Mouse (Mus musculus) layer of hippocampus, adult 8-10 months (tissue): ENCODE results near the gene Gm21981. TPM values are rescaled to one million over a fixed set of nuclear protein-coding genes. Genes with fewer than 3 reads are reported as not detected.
"Not testable (repeated sequence)": the region's sequence is repeated elsewhere in the genome, so short reads cannot be mapped to it uniquely, and the experiment has no call there.

ENCODE experiments used
- DNase-seq, 2 experiments: peaks; one replicate each; pipeline ENCODE4 v3.0.0; 2022; ENCODE audit warnings: low spot score in 2 of 2
- total RNA-seq, 4 experiments: library from RNA; stranded (reverse); gene quantifications; 2 replicates each; pipeline ENCODE4 v1.2.4; 2022

Gm21981 gene
- total RNA-seq, 4 experiments from 2014 or later: 3.3 to 4.3 (median 3.6) TPM

- no peak for DNase-seq
These were observed 25.1 kb downstream of the Gm21981 start for GRCm38 (mm10) chr17:47669166-47669565.

- DNase-seq: no peak
These were observed 29.8 kb downstream of the Gm21981 start for GRCm38 (mm10) chr17:47664474-47664873.

GRCm38 (mm10) chr17:47663009-47663713 is 31.1 kb downstream of the Gm21981 start:
- no peak for DNase-seq

- DNase-seq: no peak
These were observed 35.5 kb downstream of the Gm21981 start for GRCm38 (mm10) chr17:47658741-47659243.

- DNase-seq: no peak
These were observed 36.4 kb downstream of the Gm21981 start for GRCm38 (mm10) chr17:47657901-47658300.

- DNase-seq: no peak
These were observed 38.6 kb downstream of the Gm21981 start for GRCm38 (mm10) chr17:47655697-47656096.

GRCm38 (mm10) chr17:47654346-47654745 is 39.9 kb downstream of the Gm21981 start:
- DNase-seq: not testable (repeated sequence)

GRCm38 (mm10) chr17:47651953-47652352 is 42.3 kb downstream of the Gm21981 start:
- DNase-seq: no peak

- DNase-seq: no peak
These were observed 45.3 kb downstream of the Gm21981 start for GRCm38 (mm10) chr17:47648966-47649365.

- peak in 1 of 2 experiments; percentile 45 for DNase-seq
These were observed 47.6 kb downstream of the Gm21981 start for GRCm38 (mm10) chr17:47646683-47647082.

GRCm38 (mm10) chr17:47642992-47643391 is 51.3 kb downstream of the Gm21981 start:
- DNase-seq: no peak

Other genes with a start within 250 kb of the Gm21981 start
- gene Taf8, start 192.2 kb downstream of the Gm21981 start, total RNA-seq: 10 to 100 TPM; 18.4 to 25.0 (median 23.4) TPM
- 10 to 100 TPM; 38.4 to 45.2 (median 38.8) TPM for gene Ccnd3, start 189.4 kb downstream of the Gm21981 start, total RNA-seq
- 10 to 100 TPM; 16.9 to 18.6 (median 17.8) TPM for gene Bysl, start 83.0 kb downstream of the Gm21981 start, total RNA-seq
- gene Med20, start 82.9 kb downstream of the Gm21981 start, total RNA-seq: 10 to 100 TPM; 31.1 to 40.3 (median 33.1) TPM
- 1 to 10 TPM; 4.9 to 8.9 (median 7.0) TPM for gene Gm20517, start 82.9 kb downstream of the Gm21981 start, total RNA-seq
- gene Usp49, start 63.8 kb downstream of the Gm21981 start, total RNA-seq: 10 to 100 TPM in 3 of 4 experiments, 1 to 10 TPM in 1; 8.1 to 11.5 (median 10.8) TPM
- 100 to 1,000 TPM; 170 to 219 (median 199) TPM for gene Tomm6, start 6.1 kb downstream of the Gm21981 start, total RNA-seq
- gene Frs3, start 5.4 kb downstream of the Gm21981 start, total RNA-seq: 10 to 100 TPM; 28.6 to 36.7 (median 31.2) TPM
- gene Prickle4, start 281 bp upstream of the Gm21981 start, total RNA-seq: 1 to 10 TPM; 2.9 to 3.7 (median 3.2) TPM
- gene Pgc, start 32.4 kb upstream of the Gm21981 start, total RNA-seq: not detected
- 10 to 100 TPM; 13.4 to 18.5 (median 17.6) TPM for gene Tfeb, start 42.6 kb upstream of the Gm21981 start, total RNA-seq
- 1 to 10 TPM in 2 of 4 experiments, under 1 TPM in 2; 0.37 to 2.1 (median 0.91) TPM for gene Mdfi, start 140.2 kb upstream of the Gm21981 start, total RNA-seq
- gene Foxp4, start 230.2 kb upstream of the Gm21981 start, total RNA-seq: 10 to 100 TPM; 44.5 to 52.4 (median 49.1) TPM